Mouse (Mus musculus) liver, embryonic 11.5 days (tissue): ENCODE results near the gene Gdf3. TPM values are rescaled to one million over a fixed set of nuclear protein-coding genes. Genes with fewer than 3 reads are reported as not detected.
"Not testable (repeated sequence)": the region's sequence is repeated elsewhere in the genome, so short reads cannot be mapped to it uniquely, and the experiment has no call there.

ENCODE experiments used
- ATAC-seq: fragments of 200-750 bp; cut with Nextera tagmentation; replicated peaks from 2 replicates; pipeline ENCODE4 v1.8.0; 2017; ENCODE audit warnings: moderate number of reproducible peaks, mild to moderate bottlenecking, moderate TSS enrichment, moderate library complexity; ENCODE audit not compliant: low FRiP score
- DNase-seq: peaks from one replicate; pipeline ENCODE4 v3.0.0-alpha.2; 2017; ENCODE audit warnings: low spot score
- H3K27ac ChIP-seq: fragments of 300-500 bp; sonication (generic); 2 replicates; pipeline ENCODE4 v1.5.1; 2014; ENCODE audit warnings: mild to moderate bottlenecking, low read depth, low read length, control low read depth
- H3K27me3 ChIP-seq: fragments of 300-500 bp; sonication (generic); replicated peaks from 2 replicates; pipeline ENCODE4 v1.6.1; 2014; ENCODE audit warnings: low read length, mixed read lengths; ENCODE audit not compliant: control insufficient read depth, insufficient read depth
- H3K36me3 ChIP-seq: fragments of 300-500 bp; sonication (generic); 2 replicates; pipeline ENCODE4 v1.6.1; 2014; ENCODE audit warnings: mild to moderate bottlenecking, low read length, moderate library complexity, mixed read lengths; ENCODE audit not compliant: control insufficient read depth, insufficient read depth
- H3K4me1 ChIP-seq: fragments of 300-500 bp; sonication (generic); replicated peaks from 2 replicates; pipeline ENCODE4 v1.6.1; 2014; ENCODE audit warnings: low read length, mixed read lengths; ENCODE audit not compliant: control insufficient read depth, insufficient read depth
- H3K4me2 ChIP-seq: fragments of 300-500 bp; sonication (generic); 2 replicates; pipeline ENCODE4 v1.6.1; 2014; ENCODE audit warnings: mild to moderate bottlenecking, control low read depth, moderate library complexity
- H3K4me3 ChIP-seq: fragments of 300-500 bp; sonication (generic); 2 replicates; pipeline ENCODE4 v1.5.1; 2014; ENCODE audit warnings: low read depth, low read length, control low read depth
- H3K9ac ChIP-seq: fragments of 300-500 bp; sonication (generic); 2 replicates; pipeline ENCODE4 v1.6.1; 2014; ENCODE audit warnings: low read depth, low read length, control low read depth
- H3K9me3 ChIP-seq: fragments of 300-500 bp; sonication (generic); 2 replicates; pipeline ENCODE4 v1.6.1; 2016; ENCODE audit warnings: low read length, inconsistent platforms, mixed read lengths; ENCODE audit not compliant: control insufficient read depth
- WGBS: fragments of 180-500 bp; shearing (Covaris S2); extraction: QIAGEN DNeasy Blood & Tissue Kit; methylation state at CpG from one replicate; pipeline ENCODE4 v1.1.7; 2014; 5-methylcytosine and 5-hydroxymethylcytosine counted together
- polyA plus RNA-seq: library from polyadenylated mRNA; unstranded; fragments of >200 nt; fragmentation: Nextera tagmentation; extraction: Ambion mirVana; gene quantifications from 2 replicates; pipeline ENCODE4 v1.2.1, GENCODE M21; 2014

The Gdf3 gene
- polyA plus RNA-seq, result 13.9 and 14.6 TPM in 2 replicates

DNA sequence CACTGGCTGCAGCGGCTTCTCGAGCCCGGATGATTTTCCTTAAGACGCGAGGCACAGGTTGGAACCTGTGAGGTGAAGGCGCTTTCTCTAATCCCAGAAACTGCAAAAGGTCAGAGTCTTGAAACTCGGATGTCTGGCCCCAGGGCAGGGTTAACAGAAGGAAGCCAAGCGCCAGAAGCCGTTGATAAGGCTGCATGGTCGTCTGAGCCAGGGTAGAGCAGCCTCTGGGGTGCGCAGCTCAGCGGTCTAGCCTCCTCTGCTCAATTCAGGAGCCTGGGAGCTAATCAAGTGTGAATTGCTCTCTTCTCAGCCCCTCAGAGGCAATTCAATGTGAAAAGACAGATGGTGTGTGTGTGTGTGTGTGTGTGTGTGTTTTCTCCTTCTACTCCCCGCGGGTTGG lies at the start of gene Gdf3:
Gene Gdf3, minus strand, starts transcription at position 317 of the 400 bp plus-strand sequence.
- Histone ChIP-seq H3K4me1 (peaks cover 6% of the 10 kb centered on the region), H3K36me3 (no peaks in the 10 kb centered on the region), H3K27ac (peak within 1 kb of the TSS; percentile 59), H3K4me3 (peak within 1 kb of the TSS; percentile 28; the same call in 1 of the 2 replicates), H3K27me3 (no peaks in the 10 kb centered on the region), H3K4me2 (peak within 1 kb of the TSS; percentile 58), H3K9ac (peak within 1 kb of the TSS; percentile 62), H3K9me3 (no peaks in the 10 kb centered on the region)
- peak; percentile 86 for ATAC-seq
- WGBS, result 16% methylated on average over 14 of the region's 14 CpGs
- peak; percentile 50 for DNase-seq

DNA sequence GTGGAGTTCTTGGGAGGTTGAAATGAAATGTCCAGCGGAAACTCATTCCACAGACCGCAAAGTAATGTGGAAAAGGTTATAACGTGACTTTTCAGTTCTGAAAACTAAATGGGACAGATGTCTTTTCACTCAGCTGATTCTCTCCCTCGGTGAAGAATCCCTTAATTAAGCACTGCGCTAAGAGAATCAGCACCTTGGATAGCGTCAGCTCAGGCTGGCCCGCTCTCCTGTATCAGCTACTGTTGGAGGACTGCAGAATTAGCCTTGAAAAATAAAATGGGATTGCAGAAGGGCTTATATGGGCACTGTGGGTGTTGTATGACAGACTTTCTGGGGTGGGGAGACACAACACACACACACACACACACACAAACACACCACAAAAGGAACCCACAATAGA lies 49.7 kb upstream of the Gdf3 start:
- H3K27ac ChIP-seq, result no peak overlapping the region
- H3K36me3 ChIP-seq, result no peaks in the 10 kb centered on the region
- no peak for DNase-seq
- no peak overlapping the region for H3K9ac ChIP-seq
- H3K4me2 ChIP-seq, result no peak overlapping the region
- ATAC-seq, result no peak
- H3K4me1 ChIP-seq, result 0 out of 2 replicates have a peak, but pooled peaks cover 4% of the 10 kb centered on the region
- H3K9me3 ChIP-seq, result no peaks in the 10 kb centered on the region
- WGBS, result 12% methylated on average over 7 of the region's 7 CpGs
- H3K4me3 ChIP-seq, result no peak overlapping the region
- peaks cover 6% of the 10 kb centered on the region for H3K27me3 ChIP-seq

DNA sequence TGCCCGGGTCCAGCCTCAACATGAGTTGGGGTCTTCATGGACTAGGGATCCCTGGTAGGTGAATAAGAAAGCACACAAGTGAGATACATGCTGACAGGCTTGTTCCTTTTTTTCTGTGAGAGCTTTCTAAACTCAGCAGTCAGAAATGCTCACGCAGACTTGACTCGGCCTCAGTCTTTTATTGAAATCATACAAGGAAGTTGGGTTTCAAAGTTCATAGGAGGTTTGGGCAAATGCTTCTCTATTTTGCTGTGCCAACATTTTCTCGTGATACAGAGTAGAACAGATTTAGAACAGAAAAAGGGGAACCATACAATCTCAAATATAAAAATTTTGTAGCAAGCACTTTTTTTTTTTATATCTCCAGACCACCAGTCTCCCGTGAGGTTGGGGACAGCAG lies 47.7 kb upstream of the Gdf3 start:
- ATAC-seq, result no peak
- H3K9me3 ChIP-seq, result no peaks in the 10 kb centered on the region
- H3K9ac ChIP-seq, result no peak overlapping the region
- no peak overlapping the region for H3K27ac ChIP-seq
- no peak for DNase-seq
- no peaks in the 10 kb centered on the region for H3K4me1 ChIP-seq
- no peak overlapping the region for H3K4me3 ChIP-seq
- no peaks in the 10 kb centered on the region for H3K36me3 ChIP-seq
- H3K4me2 ChIP-seq, result no peak overlapping the region
- WGBS, result 71% methylated on average over 5 of the region's 5 CpGs
- no peaks in the 10 kb centered on the region; the same call in 1 of the 2 replicates for H3K27me3 ChIP-seq

- 54% methylated on average over 6 of the region's 6 CpGs for WGBS
- no peaks in the 10 kb centered on the region for H3K4me1 ChIP-seq
- H3K27me3 ChIP-seq, result no peaks in the 10 kb centered on the region
- no peaks in the 10 kb centered on the region for H3K36me3 ChIP-seq
- no peaks in the 10 kb centered on the region for H3K9me3 ChIP-seq
- no peak for ATAC-seq
- no peak overlapping the region for H3K9ac ChIP-seq
- H3K4me3 ChIP-seq, result no peak overlapping the region
- no peak overlapping the region for H3K27ac ChIP-seq
- no peak overlapping the region for H3K4me2 ChIP-seq
- DNase-seq, result no peak
Measured at GRCm38 (mm10) chr6:122654301-122654700, 44.4 kb upstream of the Gdf3 start.

DNA sequence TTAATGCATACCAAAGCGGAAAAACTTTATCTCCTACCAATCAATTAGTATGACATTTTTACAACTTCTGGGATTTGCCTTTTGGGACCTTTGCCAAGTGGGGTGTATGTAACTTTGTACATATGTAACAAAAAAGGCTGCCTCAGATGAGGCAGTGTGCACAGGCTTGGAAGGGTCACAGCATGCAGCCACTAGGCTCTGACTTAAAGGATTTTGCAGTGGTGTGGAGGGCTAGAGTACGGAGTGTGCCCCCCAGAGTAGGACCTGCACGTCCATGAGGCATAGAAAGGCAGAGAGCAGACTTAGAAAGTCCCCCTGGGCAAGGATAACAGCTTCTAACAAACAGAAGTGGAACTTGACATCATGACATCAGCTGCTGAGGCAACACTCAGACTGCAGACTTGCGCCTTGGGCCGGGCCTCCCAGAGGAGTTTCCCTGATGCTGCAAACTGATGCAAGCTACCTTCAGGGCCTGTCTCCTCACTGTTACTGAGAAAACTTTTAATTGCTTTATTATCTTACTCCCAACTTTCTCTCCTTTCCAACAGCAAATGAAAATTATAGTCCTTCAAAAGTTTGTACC lies 40.6 kb upstream of the Gdf3 start:
- Histone ChIP-seq H3K27me3 (no peaks in the 10 kb centered on the region), H3K36me3 (no peaks in the 10 kb centered on the region), H3K9ac (no peak overlapping the region), H3K27ac (no peak overlapping the region), H3K9me3 (no peaks in the 10 kb centered on the region), H3K4me3 (no peak overlapping the region), H3K4me1 (no peaks in the 10 kb centered on the region), H3K4me2 (no peak overlapping the region)
- WGBS, result 72% methylated on average over 5 of the region's 5 CpGs
- no peak for ATAC-seq
- no peak for DNase-seq

GRCm38 (mm10) chr6:122649903-122650302 lies 40.0 kb upstream of the Gdf3 start:
- ATAC-seq (no peak), DNase-seq (no peak)
- Histone ChIP-seq H3K9me3 (no peaks in the 10 kb centered on the region), H3K4me2 (no peak overlapping the region), H3K27me3 (no peaks in the 10 kb centered on the region), H3K27ac (no peak overlapping the region), H3K4me3 (no peak overlapping the region), H3K36me3 (no peaks in the 10 kb centered on the region), H3K9ac (no peak overlapping the region), H3K4me1 (no peaks in the 10 kb centered on the region)
- WGBS, result 79% methylated on average over 3 of the region's 3 CpGs

DNA sequence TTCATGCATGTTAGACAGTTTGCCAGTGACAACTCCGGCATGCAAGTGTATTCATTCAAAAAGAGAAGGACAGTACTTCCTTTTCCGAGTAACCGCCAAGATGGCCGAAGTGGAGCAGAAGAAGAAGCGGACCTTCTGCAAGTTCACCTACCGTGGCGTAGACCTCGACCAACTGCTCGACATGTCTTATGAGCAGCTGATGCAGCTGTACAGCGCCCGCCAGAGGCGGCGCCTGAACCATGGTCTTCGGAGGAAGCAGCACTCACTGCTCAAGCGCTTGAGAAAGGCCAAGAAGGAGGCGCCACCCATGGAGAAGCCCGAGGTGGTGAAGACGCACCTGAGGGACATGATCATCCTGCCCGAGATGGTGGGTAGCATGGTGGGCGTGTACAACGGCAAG lies 34.3 kb upstream of the Gdf3 start:
- not testable (repeated sequence) for H3K36me3 ChIP-seq, ATAC-seq, H3K9ac ChIP-seq, H3K27ac ChIP-seq, H3K4me3 ChIP-seq, H3K4me2 ChIP-seq, H3K4me1 ChIP-seq, H3K27me3 ChIP-seq, DNase-seq, H3K9me3 ChIP-seq
- WGBS, result 89% methylated on average over 21 of the region's 21 CpGs

DNA sequence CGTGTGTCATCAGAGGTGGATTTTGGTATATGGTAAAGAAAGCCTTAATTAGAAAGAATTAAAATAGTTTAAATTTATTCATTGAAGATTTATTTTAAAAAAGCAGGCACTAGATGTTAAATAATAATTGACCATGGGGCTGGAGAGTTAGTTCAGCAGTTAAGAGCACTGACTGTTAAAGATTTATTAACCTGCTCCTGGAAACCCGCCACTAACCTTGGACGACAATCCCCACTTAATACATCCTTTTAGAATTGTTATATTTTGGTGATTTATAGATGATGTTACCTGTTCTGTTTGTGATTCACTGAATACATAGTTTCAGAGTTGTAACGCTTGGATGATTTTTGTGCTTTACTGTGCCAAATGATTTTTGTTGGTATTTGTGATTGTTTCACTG lies 27.7 kb upstream of the Gdf3 start:
- H3K4me1 ChIP-seq, ATAC-seq, H3K27me3 ChIP-seq, H3K9ac ChIP-seq, H3K36me3 ChIP-seq, DNase-seq, H3K4me3 ChIP-seq, H3K27ac ChIP-seq, H3K9me3 ChIP-seq, H3K4me2 ChIP-seq: not testable (repeated sequence)
- 79% methylated on average over 4 of the region's 4 CpGs for WGBS

- no peaks in the 10 kb centered on the region for H3K27me3 ChIP-seq
- H3K9ac ChIP-seq, result no peak overlapping the region
- DNase-seq (no peak), ATAC-seq (no peak)
- H3K36me3 ChIP-seq, result no peaks in the 10 kb centered on the region
- 76% methylated on average over 3 of the region's 3 CpGs for WGBS
- H3K4me3 ChIP-seq, result no peak overlapping the region
- H3K27ac ChIP-seq, result no peak overlapping the region
- no peaks in the 10 kb centered on the region for H3K9me3 ChIP-seq
- no peak overlapping the region for H3K4me2 ChIP-seq
- H3K4me1 ChIP-seq, result no peaks in the 10 kb centered on the region
Measured at GRCm38 (mm10) chr6:122636666-122637065, 26.8 kb upstream of the Gdf3 start.
